Mouse (Mus musculus) lung, postnatal 0 days (tissue): Measurements from ENCODE around the gene Gjd3. TPM values are rescaled to one million over a fixed set of nuclear protein-coding genes. Genes with fewer than 3 reads are reported as not detected.

Experiments used
- ATAC-seq: fragments of 200-750 bp; cut with Nextera tagmentation; 2 replicates; pipeline ENCODE4 v1.8.0; 2017; ENCODE audit warnings: moderate library complexity
- DNase-seq: peaks from one replicate; pipeline ENCODE4 v3.0.0-alpha.2; 2016; ENCODE audit warnings: low spot score
- H3K27ac ChIP-seq: fragments of 300-500 bp; sonication (generic); 2 replicates; pipeline ENCODE4 v1.5.1; 2014; ENCODE audit warnings: antibody characterized with exemption, mild to moderate bottlenecking, low read length, mixed read lengths
- H3K27me3 ChIP-seq: fragments of 300-500 bp; sonication (generic); replicated peaks from 2 replicates; pipeline ENCODE4 v1.6.1; 2014; ENCODE audit warnings: low read length, mixed read lengths; ENCODE audit not compliant: insufficient read depth
- H3K36me3 ChIP-seq: fragments of 300-500 bp; sonication (generic); 2 replicates; pipeline ENCODE4 v1.6.1; 2014; ENCODE audit warnings: low read length, mixed read lengths; ENCODE audit not compliant: insufficient read depth
- H3K4me1 ChIP-seq: fragments of 300-500 bp; sonication (generic); 2 replicates; pipeline ENCODE4 v1.6.1; 2014; ENCODE audit warnings: antibody characterized with exemption, low read depth, low read length, mixed read lengths; ENCODE audit not compliant: insufficient read depth
- H3K4me2 ChIP-seq: fragments of 300-500 bp; sonication (generic); replicated peaks from 2 replicates; pipeline ENCODE4 v1.6.1; 2014; ENCODE audit warnings: low read depth, mild to moderate bottlenecking, low read length, moderate library complexity, mixed read lengths
- H3K4me3 ChIP-seq: fragments of 300-500 bp; sonication (generic); 2 replicates; pipeline ENCODE4 v1.5.1; 2014; ENCODE audit warnings: low read depth, low read length
- H3K9ac ChIP-seq: fragments of 300-500 bp; sonication (generic); replicated peaks from 2 replicates; pipeline ENCODE4 v1.6.1; 2014; ENCODE audit warnings: low read depth, mild to moderate bottlenecking
- H3K9me3 ChIP-seq: fragments of 300-500 bp; sonication (generic); 2 replicates; pipeline ENCODE4 v1.6.1; 2016; ENCODE audit warnings: low read length, mixed read lengths
- CTCF ChIP-seq: IDR thresholded peaks from 2 replicates; pipeline ENCODE4 v1.5.1; 2016; ENCODE audit warnings: antibody characterized with exemption, mild to moderate bottlenecking
- EP300 ChIP-seq: IDR thresholded peaks from 2 replicates; pipeline ENCODE4 v1.6.1; 2016; ENCODE audit warnings: antibody characterized with exemption, mild to moderate bottlenecking, control low read depth
- WGBS: fragments of 180-500 bp; shearing (Covaris S2); extraction: QIAGEN DNeasy Blood & Tissue Kit; methylation state at CpG from one replicate; pipeline ENCODE4 v1.1.7; 2014; 5-methylcytosine and 5-hydroxymethylcytosine counted together
- polyA plus RNA-seq: library from polyadenylated mRNA; unstranded; fragments of >200 nt; fragmentation: Nextera tagmentation; extraction: Ambion mirVana; gene quantifications from 2 replicates; pipeline ENCODE4 v1.2.1, GENCODE M21; 2015

Gene Gjd3
- polyA plus RNA-seq, 1 experiment from 2014 or later, result 1.0 TPM

DNA sequence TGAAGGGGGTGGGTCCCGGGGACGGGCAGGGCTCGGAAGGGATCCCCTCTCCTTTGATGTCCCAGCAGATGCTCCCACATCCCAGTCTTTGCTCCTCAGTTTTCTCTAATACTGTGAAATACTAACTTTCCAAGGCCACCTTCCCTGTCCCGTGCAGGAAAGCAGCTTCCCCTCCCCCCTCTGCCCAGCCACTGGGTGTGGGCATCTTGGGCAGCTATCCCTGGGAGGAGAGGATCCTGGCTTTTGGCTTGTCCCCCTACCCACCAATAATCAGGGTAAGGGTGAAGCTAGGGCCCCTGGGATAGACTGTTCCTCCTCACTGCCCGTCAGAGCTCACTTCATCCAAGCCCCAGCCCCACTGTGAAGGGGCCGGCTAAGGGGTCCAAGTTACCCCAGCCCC is 8.6 kb downstream of the Gjd3 start:
- H3K36me3 ChIP-seq, result peaks cover 32% of the 10 kb centered on the region; the same call in 1 of the 2 replicates
- no peaks in the 10 kb centered on the region for H3K9me3 ChIP-seq
- 84% methylated on average over 6 of the region's 6 CpGs for WGBS
- H3K27me3 ChIP-seq, result no peaks in the 10 kb centered on the region
- ATAC-seq, result no peak
- H3K9ac ChIP-seq, result no peak overlapping the region
- H3K4me2 ChIP-seq, result no peak overlapping the region
- H3K27ac ChIP-seq, result no peak overlapping the region
- H3K4me1 ChIP-seq, result 0 out of 2 replicates have a peak, but pooled peaks cover 5% of the 10 kb centered on the region
- no peak for DNase-seq
- no peak for TF ChIP-seq EP300
- no peak for TF ChIP-seq CTCF
- no peak overlapping the region for H3K4me3 ChIP-seq

GRCm38 (mm10) chr11:98973584-98973983 is 9.2 kb downstream of the Gjd3 start:
- H3K4me2 ChIP-seq, result no peak overlapping the region
- no peak for TF ChIP-seq EP300
- 0 out of 2 replicates have a peak, but pooled peaks have one; percentile 13 for TF ChIP-seq CTCF
- ATAC-seq (no peak), DNase-seq (peak; percentile 35)
- no peaks in the 10 kb centered on the region for H3K27me3 ChIP-seq
- peaks cover 9% of the 10 kb centered on the region for H3K4me1 ChIP-seq
- no peak overlapping the region for H3K27ac ChIP-seq
- peaks cover 32% of the 10 kb centered on the region; the same call in 1 of the 2 replicates for H3K36me3 ChIP-seq
- 58% methylated on average over 12 of the region's 14 CpGs for WGBS
- no peaks in the 10 kb centered on the region for H3K9me3 ChIP-seq
- no peak overlapping the region for H3K4me3 ChIP-seq
- H3K9ac ChIP-seq, result no peak overlapping the region

- ATAC-seq (no peak), DNase-seq (no peak)
- Histone ChIP-seq H3K9me3 (no peaks in the 10 kb centered on the region), H3K27me3 (no peaks in the 10 kb centered on the region), H3K9ac (no peak overlapping the region), H3K36me3 (peaks cover 32% of the 10 kb centered on the region; the same call in 1 of the 2 replicates), H3K27ac (no peak overlapping the region), H3K4me2 (no peak overlapping the region), H3K4me3 (no peak overlapping the region), H3K4me1 (peaks cover 13% of the 10 kb centered on the region)
- 87% methylated on average over 9 of the region's 9 CpGs for WGBS
- TF ChIP-seq CTCF (no peak), EP300 (no peak)
Observed at GRCm38 (mm10) chr11:98972801-98973360, 9.9 kb downstream of the Gjd3 start.

- peak; percentile 70 for DNase-seq
- peaks cover 32% of the 10 kb centered on the region; the same call in 1 of the 2 replicates for H3K36me3 ChIP-seq
Observed at GRCm38 (mm10) chr11:98972215-98972614, 10.6 kb downstream of the Gjd3 start.

DNA sequence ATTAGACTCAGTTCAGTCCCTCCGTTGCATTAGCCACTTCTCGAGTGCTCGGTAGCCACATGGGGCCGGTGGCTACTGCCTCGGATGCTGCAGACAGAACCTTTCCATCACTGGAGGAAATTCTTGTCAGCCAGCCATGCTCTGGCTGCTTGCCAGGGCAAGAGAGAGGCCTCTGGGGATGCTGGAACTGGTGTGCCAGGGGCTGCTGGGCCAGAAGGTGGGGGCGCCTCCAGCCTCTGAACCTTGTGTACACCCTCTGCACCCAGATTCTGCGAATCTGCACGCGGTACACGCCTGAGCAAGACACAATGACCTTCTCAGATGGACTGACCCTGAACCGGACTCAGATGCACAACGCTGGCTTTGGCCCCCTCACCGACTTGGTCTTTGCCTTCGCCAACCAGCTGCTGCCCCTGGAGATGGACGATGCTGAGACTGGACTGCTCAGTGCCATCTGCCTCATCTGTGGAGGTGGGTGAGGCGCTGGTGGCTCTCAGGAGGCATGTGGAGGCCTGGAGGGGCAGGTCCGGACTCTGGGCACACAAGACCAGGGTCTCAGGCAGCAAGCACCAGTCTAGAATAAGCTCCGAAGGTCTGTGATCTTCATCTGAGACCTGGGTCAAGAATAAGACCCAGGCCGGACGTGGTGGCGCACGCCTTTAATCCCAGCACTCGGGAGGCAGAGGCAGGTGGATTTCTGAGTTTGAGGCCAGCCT is 11.3 kb downstream of the Gjd3 start:
- no peak overlapping the region for H3K9ac ChIP-seq
- H3K27me3 ChIP-seq, result no peaks in the 10 kb centered on the region
- 72% methylated on average over 23 of the region's 23 CpGs for WGBS
- H3K4me2 ChIP-seq, result no peak overlapping the region
- H3K36me3 ChIP-seq, result peaks cover 32% of the 10 kb centered on the region; the same call in 1 of the 2 replicates
- DNase-seq, result no peak
- peaks cover 18% of the 10 kb centered on the region for H3K4me1 ChIP-seq
- H3K9me3 ChIP-seq, result no peaks in the 10 kb centered on the region
- H3K4me3 ChIP-seq, result no peak overlapping the region
- no peak for TF ChIP-seq CTCF
- no peak overlapping the region for H3K27ac ChIP-seq
- no peak for ATAC-seq

More at GRCm38 (mm10) chr11:98972215-98972614, 10.6 kb downstream of the Gjd3 start:
- 53% methylated on average over 9 of the region's 9 CpGs for WGBS
- H3K27me3 ChIP-seq, result no peaks in the 10 kb centered on the region
- H3K4me3 ChIP-seq, result no peak overlapping the region
- ATAC-seq, result peak; percentile 13; the same call in 1 of the 2 replicates
- H3K27ac ChIP-seq, result no peak overlapping the region
- H3K9me3 ChIP-seq, result no peaks in the 10 kb centered on the region
- TF ChIP-seq CTCF (peak; percentile 95), EP300 (no peak)
- H3K9ac ChIP-seq, result no peak overlapping the region
- no peak overlapping the region for H3K4me2 ChIP-seq
- H3K4me1 ChIP-seq, result peaks cover 13% of the 10 kb centered on the region

GRCm38 (mm10) chr11:98970191-98970925 is 12.5 kb downstream of the Gjd3 start:
- H3K4me2 ChIP-seq, result no peak overlapping the region
- no peak overlapping the region for H3K27ac ChIP-seq
- 64% methylated on average over 29 of the region's 29 CpGs for WGBS
- DNase-seq, result no peak
- peaks cover 26% of the 10 kb centered on the region for H3K4me1 ChIP-seq
- TF ChIP-seq CTCF (no peak), EP300 (no peak)
- no peak overlapping the region for H3K9ac ChIP-seq
- no peaks in the 10 kb centered on the region for H3K9me3 ChIP-seq
- peaks cover 35% of the 10 kb centered on the region for H3K36me3 ChIP-seq
- H3K27me3 ChIP-seq, result no peaks in the 10 kb centered on the region
- H3K4me3 ChIP-seq, result no peak overlapping the region
- ATAC-seq, result no peak
